Mouse (Mus musculus): Measurements from ENCODE around the gene Heatr6.

Gene Heatr6

GRCm38 (mm10) chr11:83753581-83754181 is at the start of gene Heatr6:
Heatr6 (plus strand) TSS chr11:83753696.
- peak; percentile 94 to 95 for DNase-seq

- DNase-seq, result no peak
Measured at GRCm38 (mm10) chr11:83703705-83704104, 49.8 kb upstream of the Heatr6 start, which contains the start of gene Wfdc17. Wfdc17 (plus strand) TSS chr11:83703991.

- no peak for DNase-seq
Measured at GRCm38 (mm10) chr11:83708715-83709114, 44.8 kb upstream of the Heatr6 start, which contains the start of gene Wfdc18. Wfdc18 (plus strand) TSS chr11:83709015.

DNA sequence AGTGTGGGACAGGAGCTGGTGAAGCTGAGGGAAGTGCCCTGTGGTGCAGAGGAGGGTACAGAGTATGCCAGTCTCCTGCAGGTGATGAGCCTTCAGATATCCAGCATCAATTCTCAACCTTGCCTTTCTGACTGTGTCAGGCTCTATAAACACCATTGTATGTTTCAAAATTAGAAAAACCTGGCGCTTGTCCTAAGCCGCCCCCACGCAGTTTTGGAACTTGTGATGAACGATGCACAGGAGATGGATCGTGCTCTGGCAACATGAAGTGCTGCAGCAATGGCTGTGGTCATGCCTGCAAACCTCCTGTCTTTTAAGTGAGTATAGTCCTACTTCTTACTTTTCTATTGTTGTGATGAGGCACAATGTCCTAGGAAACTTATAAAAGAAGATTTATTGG is 43.8 kb upstream of the Heatr6 start:
- DNase-seq, result no peak

GRCm38 (mm10) chr11:83712671-83713070 is 40.8 kb upstream of the Heatr6 start:
- DNase-seq, result no peak

DNA sequence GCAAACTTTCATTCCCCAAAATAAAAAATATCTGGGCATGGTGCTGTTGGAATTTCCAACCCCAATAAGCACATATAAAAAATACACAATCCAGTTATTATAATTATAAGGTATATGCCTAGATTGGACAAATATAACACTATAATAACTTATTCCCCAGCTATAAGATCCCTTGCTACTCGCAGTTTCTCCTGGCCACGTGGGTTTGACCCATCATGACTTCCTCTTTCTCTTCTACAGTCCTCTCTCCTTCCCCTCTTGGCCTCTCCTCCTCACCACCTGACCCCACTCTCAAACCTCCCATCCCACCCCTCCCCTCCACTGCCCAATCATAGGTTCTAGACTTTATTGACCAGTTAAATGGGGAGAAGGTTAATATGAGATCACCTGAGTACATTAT is 39.6 kb upstream of the Heatr6 start:
- DNase-seq, result no peak

- no peak for DNase-seq
Measured at GRCm38 (mm10) chr11:83717042-83717665, 36.3 kb upstream of the Heatr6 start.

- DNase-seq, result no peak
Measured at GRCm38 (mm10) chr11:83720766-83721165, 32.7 kb upstream of the Heatr6 start.

DNA sequence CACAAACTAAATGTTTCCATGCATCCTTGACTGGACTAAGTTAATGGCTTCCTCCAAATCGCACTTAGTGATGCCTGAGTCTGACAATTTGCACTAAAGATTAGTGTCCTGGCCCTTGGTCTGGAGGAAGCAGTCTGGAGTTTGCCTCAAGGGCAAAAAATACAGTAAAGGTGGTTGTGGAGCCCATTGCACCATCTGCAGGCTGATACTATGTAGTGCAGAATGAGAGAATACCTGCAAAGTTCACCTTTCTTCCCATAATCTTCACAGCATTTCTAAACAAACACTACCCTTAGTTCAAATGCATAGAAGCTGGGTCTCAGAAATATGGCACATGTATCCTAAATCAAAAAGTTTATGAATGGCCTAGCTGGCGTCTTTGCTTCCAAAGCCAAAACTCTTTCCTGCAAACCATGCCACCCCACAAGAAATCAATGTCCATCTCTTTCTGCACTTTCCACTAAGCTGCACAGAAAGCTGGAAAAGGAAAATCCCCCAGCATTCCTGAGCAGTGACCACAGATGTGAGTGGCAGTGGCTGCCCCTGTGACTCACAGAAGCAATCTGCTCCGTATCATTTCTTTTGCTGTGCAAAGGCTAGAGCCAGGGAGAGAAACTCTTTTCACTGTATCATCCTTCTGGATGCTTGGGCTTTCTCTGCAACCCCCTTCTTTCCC is 24.6 kb upstream of the Heatr6 start:
- no peak for DNase-seq

- no peak for DNase-seq
Measured at GRCm38 (mm10) chr11:83731116-83731515, 22.4 kb upstream of the Heatr6 start.

DNA sequence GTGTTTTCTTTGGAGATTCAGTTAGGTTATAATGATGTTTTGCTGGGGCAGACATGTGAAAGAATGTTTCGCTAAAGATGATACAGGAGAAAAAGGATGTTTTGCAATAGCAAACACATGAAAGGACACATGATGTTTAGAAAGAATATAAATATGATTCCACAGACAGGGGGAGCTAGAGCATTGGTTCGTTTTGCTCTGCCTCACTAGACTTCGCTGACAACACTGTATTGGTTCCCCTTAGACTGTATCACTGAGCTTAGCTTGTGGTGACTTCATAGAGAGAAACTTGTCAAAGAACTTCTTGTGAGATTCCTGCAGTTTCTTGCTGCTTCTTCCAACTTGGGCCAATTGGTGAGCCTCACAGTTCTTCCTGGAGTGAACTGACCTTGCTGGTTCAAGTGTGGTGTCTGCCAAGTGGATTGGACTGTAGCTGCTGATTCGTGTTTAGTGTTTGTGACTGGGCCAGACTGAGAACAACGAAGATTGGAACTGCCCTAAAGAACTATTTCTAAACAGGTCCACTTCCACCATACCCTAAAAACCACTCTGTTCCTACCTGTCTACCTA is 20.3 kb upstream of the Heatr6 start:
- no peak for DNase-seq

DNA sequence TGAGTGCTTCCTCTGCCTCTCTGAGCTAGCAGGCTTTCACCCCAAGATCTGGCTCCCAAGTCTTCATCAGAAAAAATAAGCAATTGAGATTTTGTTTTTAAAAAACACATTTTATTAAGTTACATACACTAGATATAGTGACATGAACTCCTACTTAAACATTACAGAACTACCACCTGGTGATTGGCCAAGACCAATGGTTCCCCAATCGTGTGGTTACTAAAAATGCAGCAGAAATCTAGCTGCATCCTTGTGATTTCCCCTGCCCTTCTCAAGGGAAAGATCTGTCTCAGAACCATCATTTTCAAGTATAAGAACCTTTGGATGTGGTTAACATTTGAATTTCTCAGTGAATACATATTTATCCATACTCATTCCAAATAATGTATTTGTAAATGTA is 19.3 kb upstream of the Heatr6 start:
- no peak for DNase-seq

- DNase-seq, result no peak
Measured at GRCm38 (mm10) chr11:83735881-83736280, 17.6 kb upstream of the Heatr6 start.

GRCm38 (mm10) chr11:83737109-83737558 is 16.4 kb upstream of the Heatr6 start:
- no peak for DNase-seq

DNA sequence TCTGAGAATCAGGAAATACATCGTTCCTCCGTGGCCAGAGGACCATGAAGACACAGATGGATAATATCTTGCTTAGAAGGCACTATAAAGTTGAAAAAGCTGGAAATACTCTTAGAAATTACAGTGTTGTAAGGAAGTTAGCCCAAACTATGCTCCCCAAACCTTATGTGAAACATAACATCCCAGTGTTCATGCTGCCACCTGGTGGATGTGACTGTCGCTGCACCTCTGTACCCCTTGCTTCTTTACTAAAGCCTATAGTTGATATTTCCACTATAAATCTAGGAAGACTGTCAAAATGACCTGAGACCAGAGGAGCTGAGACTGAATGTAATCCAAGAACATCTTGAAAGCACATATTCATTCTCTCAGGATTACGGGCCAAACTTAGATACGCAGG is 14.3 kb upstream of the Heatr6 start:
- DNase-seq, result peak; percentile 76 to 86

DNA sequence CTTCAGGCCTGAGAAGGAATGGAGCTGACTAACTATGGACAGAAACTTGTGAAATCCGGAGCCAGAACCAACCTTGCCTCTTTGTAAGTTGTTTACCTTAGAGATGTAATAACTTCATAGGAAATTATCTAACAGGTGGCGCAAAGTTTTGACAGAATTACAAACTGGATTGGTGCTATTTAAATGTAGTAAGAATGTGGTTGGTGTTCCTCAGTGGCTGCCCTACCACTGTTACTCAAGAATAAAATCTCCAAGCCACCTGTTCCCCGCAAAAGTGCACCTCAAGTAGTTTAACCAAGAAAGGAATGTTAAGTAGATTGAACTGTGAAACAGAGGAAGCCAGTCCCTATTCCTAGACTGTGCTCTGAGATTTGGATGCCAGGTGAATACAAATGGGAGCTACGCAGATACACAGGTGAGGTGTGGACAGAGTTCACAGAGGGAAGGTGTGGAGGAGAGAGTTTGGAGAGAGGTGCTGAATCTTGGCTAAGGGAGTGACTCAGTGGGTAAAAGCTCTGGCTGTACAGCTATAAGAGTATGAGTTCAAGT is 13.0 kb upstream of the Heatr6 start:
- DNase-seq, result no peak

- no peak for DNase-seq
Measured at GRCm38 (mm10) chr11:83741841-83742240, 11.7 kb upstream of the Heatr6 start.

- DNase-seq, result no peak
Measured at GRCm38 (mm10) chr11:83742731-83743355, 10.7 kb upstream of the Heatr6 start.

DNA sequence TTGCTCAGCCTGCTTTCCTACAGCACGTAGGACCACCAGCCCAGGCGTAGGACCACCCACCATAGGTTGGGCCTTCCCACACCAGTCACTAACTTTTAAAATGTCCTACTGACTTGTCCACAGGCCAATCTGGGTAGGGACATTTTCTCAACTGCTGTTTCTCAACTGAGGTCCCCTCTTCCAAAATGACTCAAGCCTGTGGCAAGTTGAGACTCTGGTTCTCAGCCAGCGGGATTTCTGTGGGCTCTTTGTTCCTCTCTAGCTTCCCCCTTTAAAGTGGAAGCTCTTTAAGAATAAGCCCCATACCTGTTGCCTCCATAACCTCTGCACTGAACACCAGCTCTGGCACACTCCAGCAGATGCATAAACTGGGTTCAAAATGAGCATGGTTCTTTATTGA is 10.0 kb upstream of the Heatr6 start:
- DNase-seq, result no peak

DNA sequence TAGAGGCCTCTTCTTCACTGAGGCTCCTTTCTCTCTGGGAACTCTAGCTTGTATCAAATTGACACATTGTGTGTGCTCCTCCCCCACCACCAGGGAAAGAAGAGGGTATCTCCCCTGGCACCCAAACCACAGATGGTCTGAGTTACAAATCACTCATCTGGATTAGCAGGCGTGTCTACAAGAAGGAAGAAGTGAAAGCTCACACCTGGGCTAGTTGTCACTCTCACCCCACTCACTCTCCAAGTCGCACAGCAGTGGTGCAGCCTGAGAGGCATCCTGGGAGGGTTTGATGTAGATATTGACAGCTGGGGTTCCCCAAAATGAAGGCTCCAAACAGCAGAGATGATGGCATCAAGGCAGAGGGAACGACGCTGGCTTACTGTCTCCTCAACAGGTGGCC is 7.3 kb upstream of the Heatr6 start:
- DNase-seq, result no peak

DNA sequence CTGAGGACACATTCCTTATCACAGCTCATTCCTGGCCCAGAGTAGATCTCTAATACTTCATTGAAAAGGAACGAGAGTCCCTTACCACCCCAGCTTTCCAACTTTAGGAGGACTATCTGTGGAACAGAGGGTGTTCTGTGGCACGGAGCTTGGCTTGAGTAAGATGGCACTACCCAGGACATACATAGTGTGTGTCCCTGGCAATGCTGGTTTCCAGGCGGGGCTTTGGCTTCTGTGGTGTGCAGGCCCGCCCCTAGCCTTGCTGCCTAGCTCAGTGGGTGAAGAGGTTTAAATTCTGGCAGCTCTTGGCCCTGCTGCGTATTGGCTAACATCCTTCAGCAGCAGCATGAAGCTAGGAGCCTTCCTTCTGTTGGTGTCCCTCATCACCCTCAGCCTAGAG is 6.8 kb upstream of the Heatr6 start, which contains the start of gene Wfdc21:
Gene Wfdc21, plus strand, starts transcription at position 260 of the 400 bp plus-strand sequence.
- no peak for DNase-seq

- DNase-seq, result no peak
Measured at GRCm38 (mm10) chr11:83747376-83748265, 5.9 kb upstream of the Heatr6 start.

All from cerebellum, postnatal 25 days (tissue).